Mouse (Mus musculus) lung, embryonic 15.5 days (tissue): ENCODE results near the gene Elk3. TPM values are rescaled to one million over a fixed set of nuclear protein-coding genes. Genes with fewer than 3 reads are reported as not detected.

Experiments
- ATAC-seq: fragments of 200-750 bp; cut with Nextera tagmentation; 2 replicates; pipeline ENCODE4 v1.8.0; 2017; ENCODE audit warnings: moderate number of reproducible peaks, borderline replicate concordance; ENCODE audit not compliant: low FRiP score, low TSS enrichment; ENCODE audit errors: extremely low read depth
- H3K27ac ChIP-seq: fragments of 300-500 bp; sonication (generic); 2 replicates; pipeline ENCODE4 v1.5.1; 2015; ENCODE audit warnings: moderate library complexity, mild to moderate bottlenecking, inconsistent platforms
- H3K27me3 ChIP-seq: fragments of 300-500 bp; sonication (generic); 2 replicates; pipeline ENCODE4 v1.6.1; 2015; ENCODE audit warnings: inconsistent platforms
- H3K36me3 ChIP-seq: fragments of 300-500 bp; sonication (generic); 2 replicates; pipeline ENCODE4 v1.6.1; 2015; ENCODE audit warnings: inconsistent platforms
- H3K4me1 ChIP-seq: fragments of 300-500 bp; sonication (generic); 2 replicates; pipeline ENCODE4 v1.6.1; 2015; ENCODE audit warnings: inconsistent platforms
- H3K4me2 ChIP-seq: fragments of 300-500 bp; sonication (generic); 2 replicates; pipeline ENCODE4 v1.6.1; 2015; ENCODE audit warnings: inconsistent platforms, mild to moderate bottlenecking, moderate library complexity
- H3K4me3 ChIP-seq: fragments of 300-500 bp; sonication (generic); 2 replicates; pipeline ENCODE4 v1.5.1; 2015; ENCODE audit warnings: mild to moderate bottlenecking, inconsistent platforms
- H3K9ac ChIP-seq: fragments of 300-500 bp; sonication (generic); 2 replicates; pipeline ENCODE4 v1.6.1; 2015; ENCODE audit warnings: inconsistent platforms
- H3K9me3 ChIP-seq: fragments of 300-500 bp; sonication (generic); 2 replicates; pipeline ENCODE4 v1.6.1; 2016; ENCODE audit warnings: inconsistent platforms
- WGBS: fragments of 180-500 bp; shearing (Covaris S2); methylation state at CpG from one replicate; pipeline ENCODE4 v1.1.7; 2015; 5-methylcytosine and 5-hydroxymethylcytosine counted together
- polyA plus RNA-seq: library from polyadenylated mRNA; unstranded; fragments of >200 nt; fragmentation: Nextera tagmentation; extraction: Ambion mirVana; gene quantifications from 2 replicates; pipeline ENCODE4 v1.2.1, GENCODE M21; 2015

The Elk3 gene
- polyA plus RNA-seq, 1 experiment from 2014 or later = 52.3 TPM

DNA sequence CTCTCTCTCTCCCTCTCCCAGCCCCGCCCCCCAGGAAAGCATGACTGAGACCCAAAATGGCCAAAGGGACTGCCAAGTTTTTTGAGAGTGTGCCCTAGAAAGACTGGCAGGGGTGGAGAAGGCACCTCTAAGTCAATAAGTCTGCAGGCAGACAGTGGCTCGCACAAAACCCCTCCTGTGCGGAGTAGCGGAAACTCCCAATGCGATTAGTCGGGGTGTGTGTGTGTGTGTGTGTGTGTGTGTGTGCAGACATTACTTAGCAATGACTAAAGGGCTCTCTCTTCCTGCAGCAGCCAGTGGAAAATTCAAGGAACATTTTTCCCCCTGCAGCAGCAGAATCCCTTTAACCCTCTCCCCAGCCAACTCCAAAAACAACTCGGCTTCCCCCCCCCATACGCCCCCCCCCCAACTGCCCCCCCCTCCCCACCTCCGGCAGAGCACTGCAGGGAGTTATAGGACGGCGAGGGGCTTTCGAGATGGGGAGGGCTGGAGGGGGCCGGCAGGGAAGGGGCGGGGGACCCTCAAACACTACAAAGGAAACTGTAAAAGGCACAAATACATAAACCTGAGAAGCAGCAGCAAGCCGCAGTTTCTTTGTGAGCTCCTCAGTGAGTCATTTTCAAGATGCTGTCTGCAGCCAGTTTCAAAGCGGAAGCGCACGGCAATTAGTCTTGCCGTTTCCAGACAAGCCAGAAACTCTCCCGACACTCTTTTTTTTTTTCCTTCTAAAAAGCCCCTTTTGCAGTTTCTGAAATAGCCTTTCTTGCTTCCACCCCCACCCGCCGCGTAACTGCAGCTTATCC, 1.6 kb downstream of the Elk3 start:
- Histone ChIP-seq H3K27ac (peak overlapping the region; percentile 95), H3K9me3 (no peaks in the 10 kb centered on the region), H3K4me1 (peaks cover 21% of the 10 kb centered on the region), H3K27me3 (no peaks in the 10 kb centered on the region), H3K4me3 (peak overlapping the region; percentile 81), H3K4me2 (peak overlapping the region; percentile 87), H3K36me3 (no peaks in the 10 kb centered on the region), H3K9ac (peak overlapping the region; percentile 90)
- ATAC-seq = peak; percentile 70
- WGBS = under 1% methylated on average over 19 of the region's 23 CpGs

- peak overlapping the region; percentile 87 for H3K4me2 ChIP-seq
- no peak for ATAC-seq
- WGBS = 51% methylated on average over 11 of the region's 11 CpGs
- H3K36me3 ChIP-seq = no peaks in the 10 kb centered on the region
- peaks cover 12% of the 10 kb centered on the region; the same call in 1 of the 2 replicates for H3K4me1 ChIP-seq
- no peaks in the 10 kb centered on the region for H3K9me3 ChIP-seq
- no peaks in the 10 kb centered on the region for H3K27me3 ChIP-seq
- H3K9ac ChIP-seq = peak overlapping the region; percentile 11; the same call in 1 of the 2 replicates
- H3K27ac ChIP-seq = no peak overlapping the region
- 0 out of 2 replicates have a peak overlapping the region, but pooled peaks have one; percentile 6 for H3K4me3 ChIP-seq
Observed at GRCm38 (mm10) chr10:93306367-93306766, 4.6 kb downstream of the Elk3 start.

DNA sequence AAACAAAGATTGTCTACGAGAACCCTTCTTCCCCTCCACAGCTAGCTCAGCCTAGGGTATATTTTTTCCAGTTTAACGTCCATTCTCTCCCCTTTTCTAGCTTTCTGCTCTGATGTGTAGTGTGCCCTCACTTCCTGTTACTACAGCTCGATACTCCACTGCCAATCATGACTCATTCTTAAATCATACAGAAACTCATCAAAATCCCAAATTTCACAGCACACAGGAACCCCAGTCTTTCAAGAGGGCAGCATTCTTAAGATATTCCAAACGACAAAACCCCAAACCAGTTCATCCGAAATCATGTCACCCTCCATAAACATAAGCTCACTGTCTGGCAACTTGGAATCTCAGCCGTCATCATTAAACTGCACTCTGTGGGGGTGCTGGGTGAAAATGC, 5.0 kb downstream of the Elk3 start:
- no peaks in the 10 kb centered on the region for H3K36me3 ChIP-seq
- 0 out of 2 replicates have a peak overlapping the region, but pooled peaks have one; percentile 6 for H3K4me3 ChIP-seq
- H3K27me3 ChIP-seq = no peaks in the 10 kb centered on the region
- H3K27ac ChIP-seq = no peak overlapping the region
- H3K4me2 ChIP-seq = peak overlapping the region; percentile 87
- H3K9ac ChIP-seq = no peak overlapping the region
- 36% methylated on average over 6 of the region's 6 CpGs for WGBS
- peaks cover 9% of the 10 kb centered on the region; the same call in 1 of the 2 replicates for H3K4me1 ChIP-seq
- ATAC-seq = no peak
- H3K9me3 ChIP-seq = no peaks in the 10 kb centered on the region

- Histone ChIP-seq H3K9ac (no peak overlapping the region), H3K36me3 (no peaks in the 10 kb centered on the region)
Observed at GRCm38 (mm10) chr10:93303231-93303630, 7.7 kb downstream of the Elk3 start.

DNA sequence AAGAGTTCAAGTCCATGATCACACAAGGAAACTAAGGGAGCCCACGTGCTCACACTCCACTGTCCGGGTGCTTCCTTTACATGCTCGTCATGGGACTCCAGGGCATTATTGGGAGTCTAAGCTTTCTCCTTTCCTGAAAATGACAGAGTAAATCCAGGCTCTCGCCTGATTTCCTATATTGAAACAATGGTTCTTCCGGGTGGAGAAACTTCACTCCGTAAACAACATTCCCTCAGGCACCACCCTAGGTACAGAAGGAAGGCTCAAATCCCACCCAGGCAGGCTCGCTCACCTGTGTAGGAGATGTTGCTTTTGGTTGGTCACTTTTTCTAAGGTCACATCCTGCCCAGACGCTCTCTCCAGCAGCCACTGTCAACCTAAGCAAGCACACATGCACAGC, 9.1 kb downstream of the Elk3 start:
- Histone ChIP-seq H3K4me2 (no peak overlapping the region), H3K36me3 (no peaks in the 10 kb centered on the region), H3K27me3 (no peaks in the 10 kb centered on the region), H3K4me1 (peaks cover 29% of the 10 kb centered on the region), H3K27ac (no peak overlapping the region), H3K9ac (no peak overlapping the region), H3K4me3 (no peak overlapping the region), H3K9me3 (no peaks in the 10 kb centered on the region)
- 63% methylated on average over 8 of the region's 8 CpGs for WGBS
- ATAC-seq = no peak

More at GRCm38 (mm10) chr10:93303231-93303630, 7.7 kb downstream of the Elk3 start:
- Histone ChIP-seq H3K27me3 (no peaks in the 10 kb centered on the region), H3K9me3 (no peaks in the 10 kb centered on the region), H3K4me2 (0 out of 2 replicates have a peak overlapping the region, but pooled peaks have one; percentile 7), H3K4me3 (no peak overlapping the region), H3K27ac (peak overlapping the region; percentile 20; the same call in 1 of the 2 replicates), H3K4me1 (peaks cover 20% of the 10 kb centered on the region)
- 61% methylated on average over 4 of the region's 4 CpGs for WGBS
- no peak for ATAC-seq

DNA sequence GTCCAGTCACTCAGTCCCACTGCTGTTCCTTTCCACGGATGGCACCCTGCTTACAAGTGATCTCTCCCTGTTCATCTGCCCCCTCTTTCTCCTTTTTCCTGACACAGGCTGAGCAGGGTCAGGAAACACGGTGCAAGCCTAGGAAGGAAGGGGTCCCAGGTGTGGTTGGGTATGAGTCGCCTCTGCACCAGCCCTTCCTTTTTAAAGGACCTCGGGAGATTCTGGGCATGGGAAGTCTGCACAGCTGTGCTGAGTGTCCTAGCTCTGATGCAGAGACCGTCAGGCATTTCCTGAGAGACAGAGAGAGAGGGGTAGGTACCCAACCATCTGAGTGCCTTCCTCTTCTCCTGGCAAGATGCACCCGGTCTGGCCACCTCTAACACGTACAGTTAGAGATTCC, 12.7 kb downstream of the Elk3 start:
- no peak overlapping the region for H3K9ac ChIP-seq

GRCm38 (mm10) chr10:93297774-93298173, 13.2 kb downstream of the Elk3 start:
- H3K4me2 ChIP-seq = no peak overlapping the region
- no peak overlapping the region for H3K4me3 ChIP-seq
- 38% methylated on average over 5 of the region's 5 CpGs for WGBS
- ATAC-seq = peak; percentile 37; the same call in 1 of the 2 replicates
- H3K9me3 ChIP-seq = no peaks in the 10 kb centered on the region
- no peaks in the 10 kb centered on the region for H3K27me3 ChIP-seq
- peak overlapping the region; percentile 74 for H3K27ac ChIP-seq
- no peaks in the 10 kb centered on the region for H3K36me3 ChIP-seq
- no peak overlapping the region for H3K9ac ChIP-seq
- H3K4me1 ChIP-seq = peaks cover 39% of the 10 kb centered on the region

More for the DNA sequence above, 12.7 kb downstream of the Elk3 start:
- H3K27ac ChIP-seq = peak overlapping the region; percentile 74
- H3K4me2 ChIP-seq = peak overlapping the region; percentile 17; the same call in 1 of the 2 replicates
- H3K27me3 ChIP-seq = no peaks in the 10 kb centered on the region
- H3K9me3 ChIP-seq = no peaks in the 10 kb centered on the region
- no peak overlapping the region for H3K4me3 ChIP-seq
- peak; percentile 43 for ATAC-seq
- no peaks in the 10 kb centered on the region for H3K36me3 ChIP-seq
- H3K4me1 ChIP-seq = peaks cover 39% of the 10 kb centered on the region
- 36% methylated on average over 7 of the region's 7 CpGs for WGBS

DNA sequence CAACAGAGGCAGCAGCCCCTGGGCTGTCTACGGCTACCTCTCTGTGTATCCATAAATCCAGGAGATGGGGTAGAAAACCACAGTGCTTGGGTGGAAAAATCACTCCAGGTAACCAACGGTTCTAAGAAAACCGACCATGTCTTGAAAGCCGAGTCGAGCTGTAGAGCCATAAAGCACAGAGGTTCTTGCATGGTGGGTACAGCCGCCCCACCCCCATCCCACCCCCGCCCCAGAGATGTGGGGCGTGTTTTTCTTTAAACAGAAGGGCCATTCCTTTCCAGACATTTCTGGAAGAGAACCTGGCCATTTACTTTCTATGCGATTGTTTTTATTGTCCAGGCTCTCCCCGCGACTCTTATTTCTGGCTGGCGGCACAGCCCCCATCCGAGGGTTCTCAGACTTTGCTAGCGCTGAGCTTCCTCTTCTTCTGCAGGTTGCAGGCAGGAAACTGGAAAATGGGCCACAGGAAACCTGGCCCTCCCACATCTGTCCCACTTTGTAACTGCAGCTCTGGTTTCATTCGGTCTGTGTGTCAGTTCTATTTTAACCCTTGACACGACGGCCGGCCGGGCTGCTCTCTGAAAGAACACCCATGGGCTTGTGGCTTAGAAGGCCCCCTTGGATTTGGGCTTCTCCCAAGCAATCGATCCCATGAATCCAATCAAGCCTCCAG, 16.3 kb downstream of the Elk3 start:
- H3K36me3 ChIP-seq = no peaks in the 10 kb centered on the region
- H3K4me1 ChIP-seq = peaks cover 45% of the 10 kb centered on the region
- peak overlapping the region; percentile 63 for H3K27ac ChIP-seq
- H3K4me3 ChIP-seq = no peak overlapping the region
- no peak overlapping the region for H3K9ac ChIP-seq
- no peaks in the 10 kb centered on the region for H3K27me3 ChIP-seq
- WGBS = 52% methylated on average over 20 of the region's 20 CpGs
- H3K4me2 ChIP-seq = peak overlapping the region; percentile 30
- H3K9me3 ChIP-seq = no peaks in the 10 kb centered on the region
- ATAC-seq = no peak

GRCm38 (mm10) chr10:93293621-93294020, 17.3 kb downstream of the Elk3 start:
- WGBS = 57% methylated on average over 7 of the region's 7 CpGs
- H3K4me1 ChIP-seq = peaks cover 48% of the 10 kb centered on the region
- no peaks in the 10 kb centered on the region for H3K36me3 ChIP-seq
- no peak overlapping the region for H3K4me2 ChIP-seq
- no peaks in the 10 kb centered on the region for H3K9me3 ChIP-seq
- H3K9ac ChIP-seq = no peak overlapping the region
- no peaks in the 10 kb centered on the region for H3K27me3 ChIP-seq
- ATAC-seq = no peak
- H3K4me3 ChIP-seq = no peak overlapping the region
- H3K27ac ChIP-seq = no peak overlapping the region

GRCm38 (mm10) chr10:93291843-93292242, 19.1 kb downstream of the Elk3 start:
- Histone ChIP-seq H3K27ac (no peak overlapping the region), H3K9me3 (no peaks in the 10 kb centered on the region), H3K4me1 (peaks cover 48% of the 10 kb centered on the region), H3K27me3 (no peaks in the 10 kb centered on the region), H3K9ac (no peak overlapping the region), H3K4me2 (no peak overlapping the region), H3K4me3 (no peak overlapping the region), H3K36me3 (no peaks in the 10 kb centered on the region; the same call in 1 of the 2 replicates)
- no peak for ATAC-seq
- WGBS = 4% methylated on average over 6 of the region's 6 CpGs

GRCm38 (mm10) chr10:93291352-93291751, 19.6 kb downstream of the Elk3 start:
- Histone ChIP-seq H3K4me1 (peaks cover 43% of the 10 kb centered on the region), H3K36me3 (no peaks in the 10 kb centered on the region; the same call in 1 of the 2 replicates), H3K4me3 (no peak overlapping the region), H3K9ac (no peak overlapping the region), H3K27me3 (no peaks in the 10 kb centered on the region), H3K27ac (no peak overlapping the region), H3K9me3 (no peaks in the 10 kb centered on the region), H3K4me2 (no peak overlapping the region)
- peak; percentile 13; the same call in 1 of the 2 replicates for ATAC-seq
- 35% methylated on average over 7 of the region's 7 CpGs for WGBS

GRCm38 (mm10) chr10:93289404-93289803, 21.5 kb downstream of the Elk3 start:
- Histone ChIP-seq H3K9me3 (no peaks in the 10 kb centered on the region), H3K9ac (no peak overlapping the region), H3K4me1 (peaks cover 40% of the 10 kb centered on the region), H3K27ac (no peak overlapping the region), H3K4me2 (no peak overlapping the region), H3K27me3 (no peaks in the 10 kb centered on the region), H3K36me3 (peaks cover 4% of the 10 kb centered on the region), H3K4me3 (no peak overlapping the region)
- no peak for ATAC-seq
- WGBS = 70% methylated on average over 6 of the region's 6 CpGs
